Mouse (Mus musculus) kidney, embryonic 16.5 days (tissue): ENCODE measurements around the gene Cxcr5. TPM values are rescaled to one million over a fixed set of nuclear protein-coding genes. Genes with fewer than 3 reads are reported as not detected.
A peak's percentile ranks its signal among the peaks of the same experiment; 100 is the strongest.
"Not testable (repeated sequence)": the region's sequence is repeated elsewhere in the genome, so short reads cannot be mapped to it uniquely, and the experiment has no call there.

Source experiments
- ATAC-seq: fragments of 200-750 bp; cut with Nextera tagmentation; 2 replicates; pipeline ENCODE4 v1.8.0; 2017; ENCODE audit warnings: moderate TSS enrichment; ENCODE audit not compliant: low FRiP score, low TSS enrichment
- H3K27ac ChIP-seq: fragments of 300-500 bp; sonication (generic); 2 replicates; pipeline ENCODE4 v1.5.1; 2014; ENCODE audit warnings: low read length
- H3K27me3 ChIP-seq: fragments of 300-500 bp; sonication (generic); 2 replicates; pipeline ENCODE4 v1.6.1; 2014; ENCODE audit warnings: low read length, control low read depth, mixed read lengths; ENCODE audit not compliant: insufficient read depth
- H3K36me3 ChIP-seq: fragments of 300-500 bp; sonication (generic); 2 replicates; pipeline ENCODE4 v1.6.1; 2014; ENCODE audit warnings: low read length, control low read depth, mixed read lengths; ENCODE audit not compliant: insufficient read depth
- H3K4me1 ChIP-seq: fragments of 300-500 bp; sonication (generic); 2 replicates; pipeline ENCODE4 v1.6.1; 2014; ENCODE audit warnings: low read length, control low read depth, mixed read lengths; ENCODE audit not compliant: insufficient read depth
- H3K4me2 ChIP-seq: fragments of 300-500 bp; sonication (generic); replicated peaks from 2 replicates; pipeline ENCODE4 v1.6.1; 2014; ENCODE audit warnings: low read depth, low read length
- H3K4me3 ChIP-seq: fragments of 300-500 bp; sonication (generic); 2 replicates; pipeline ENCODE4 v1.5.1; 2014; ENCODE audit warnings: mild to moderate bottlenecking, low read length
- H3K9ac ChIP-seq: fragments of 300-500 bp; sonication (generic); replicated peaks from 2 replicates; pipeline ENCODE4 v1.6.1; 2014; ENCODE audit warnings: low read length
- H3K9me3 ChIP-seq: fragments of 300-500 bp; sonication (generic); 2 replicates; pipeline ENCODE4 v1.6.1; 2016; ENCODE audit warnings: low read length, control low read depth
- WGBS: fragments of 180-500 bp; shearing (Covaris S2); extraction: QIAGEN DNeasy Blood & Tissue Kit; methylation state at CpG from one replicate; pipeline ENCODE4 v1.1.7; 2014; 5-methylcytosine and 5-hydroxymethylcytosine counted together
- polyA plus RNA-seq: library from polyadenylated mRNA; unstranded; fragments of >200 nt; fragmentation: Nextera tagmentation; extraction: Ambion mirVana; gene quantifications from 2 replicates; pipeline ENCODE4 v1.2.1, GENCODE M21; 2015

The Cxcr5 gene
- polyA plus RNA-seq, 1 experiment from 2014 or later = 0.11 TPM

DNA sequence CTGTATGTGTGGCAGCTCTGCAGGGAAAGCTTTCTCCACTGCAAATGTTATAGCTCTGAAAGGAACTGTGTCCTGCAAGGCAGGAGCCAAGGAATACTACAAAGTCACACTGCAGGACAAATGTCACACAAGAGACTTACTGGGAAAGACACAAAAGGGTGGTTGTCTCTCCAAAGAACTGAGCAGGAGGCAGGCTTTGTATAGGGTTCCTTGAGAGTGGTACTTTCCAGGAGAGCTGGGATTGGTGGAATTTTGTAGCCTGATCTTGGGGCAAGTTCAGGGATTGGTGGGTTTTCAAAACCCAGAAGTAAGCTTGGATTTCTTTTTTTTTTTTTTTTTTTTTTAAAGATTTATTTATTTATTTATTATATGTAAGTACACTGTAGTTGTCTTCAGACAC, 27.4 kb upstream of the Cxcr5 start:
- no peak overlapping the region for H3K9ac ChIP-seq
- no peaks in the 10 kb centered on the region for H3K4me1 ChIP-seq
- H3K9me3 ChIP-seq = peaks cover 5% of the 10 kb centered on the region; the same call in 1 of the 2 replicates
- H3K4me3 ChIP-seq = no peak overlapping the region
- no peak for ATAC-seq
- no peak overlapping the region for H3K27ac ChIP-seq
- H3K27me3 ChIP-seq = no peaks in the 10 kb centered on the region
- H3K36me3 ChIP-seq = no peaks in the 10 kb centered on the region
- H3K4me2 ChIP-seq = no peak overlapping the region

DNA sequence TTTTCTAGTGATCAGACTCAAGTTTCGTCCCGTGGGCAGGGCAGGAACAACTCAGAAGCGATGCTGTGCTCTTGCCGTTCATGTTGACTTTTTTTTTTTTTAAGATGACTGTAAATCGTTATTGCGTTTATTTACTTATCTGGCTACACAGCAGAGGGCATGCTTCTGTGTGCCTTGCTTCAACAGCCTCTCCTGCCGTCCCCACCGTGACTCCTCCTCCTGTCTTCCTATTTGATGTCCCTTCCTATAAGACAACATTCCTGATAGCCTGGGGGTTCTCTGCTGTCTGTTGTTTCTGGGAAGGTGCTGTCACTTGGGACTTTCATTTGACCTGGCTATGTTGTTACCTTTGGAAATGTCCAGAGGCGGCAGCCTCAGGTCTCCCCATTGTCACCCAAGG, 26.9 kb upstream of the Cxcr5 start:
- Histone ChIP-seq H3K9ac (no peak overlapping the region), H3K4me2 (no peak overlapping the region), H3K4me3 (no peak overlapping the region), H3K4me1 (no peaks in the 10 kb centered on the region), H3K27me3 (no peaks in the 10 kb centered on the region), H3K27ac (no peak overlapping the region), H3K9me3 (peaks cover 9% of the 10 kb centered on the region; the same call in 1 of the 2 replicates), H3K36me3 (no peaks in the 10 kb centered on the region)
- 35% methylated on average over 9 of the region's 9 CpGs for WGBS
- no peak for ATAC-seq

DNA sequence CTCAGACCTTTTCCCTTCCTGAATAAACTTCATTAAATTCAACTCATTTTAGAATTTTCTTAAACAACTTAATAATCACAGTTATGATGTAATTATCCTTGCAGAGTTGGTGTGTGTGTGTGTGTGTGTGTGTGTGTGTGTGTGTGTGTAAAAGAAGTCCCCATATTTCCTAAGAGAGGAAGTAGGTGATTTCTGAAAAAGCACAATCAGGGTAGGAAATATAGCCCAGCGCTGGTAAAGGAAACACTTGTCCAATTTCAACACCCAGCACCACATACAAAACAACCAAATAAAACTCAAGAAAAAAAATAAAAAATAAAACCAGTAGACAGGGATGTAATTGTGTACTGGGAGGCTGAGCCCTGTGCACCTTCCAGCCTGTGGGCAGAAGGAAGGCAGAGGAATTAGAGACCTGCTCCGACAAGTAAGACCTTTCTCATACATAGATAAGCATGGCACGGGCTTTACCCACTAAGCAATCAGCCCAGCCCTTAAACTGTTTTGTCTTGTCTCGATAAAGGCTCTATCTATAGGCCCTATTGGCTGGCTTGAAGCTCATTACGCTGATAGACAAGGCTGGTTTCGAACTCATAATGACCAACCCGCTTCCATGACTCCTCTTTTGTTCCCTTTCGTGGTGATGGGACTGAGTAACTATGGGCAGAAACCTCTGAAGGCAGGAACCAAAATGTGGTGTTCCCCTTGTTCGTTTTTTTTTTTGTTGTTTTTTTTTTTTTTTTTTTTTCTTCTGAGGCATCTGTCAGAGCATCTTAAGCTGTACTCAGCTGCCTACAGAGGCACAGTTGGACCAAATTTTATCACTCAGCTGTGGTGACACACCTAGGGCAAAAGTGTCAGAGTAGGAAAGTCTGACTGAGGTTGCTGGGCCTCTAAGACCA, 25.8 kb upstream of the Cxcr5 start:
- Histone ChIP-seq H3K36me3 (no peaks in the 10 kb centered on the region), H3K27ac (no peak overlapping the region), H3K4me1 (no peaks in the 10 kb centered on the region), H3K9me3 (peaks cover 6% of the 10 kb centered on the region; the same call in 1 of the 2 replicates), H3K4me2 (no peak overlapping the region), H3K9ac (no peak overlapping the region), H3K27me3 (no peaks in the 10 kb centered on the region), H3K4me3 (no peak overlapping the region)
- WGBS = 88% methylated on average over 9 of the region's 9 CpGs
- no peak for ATAC-seq

DNA sequence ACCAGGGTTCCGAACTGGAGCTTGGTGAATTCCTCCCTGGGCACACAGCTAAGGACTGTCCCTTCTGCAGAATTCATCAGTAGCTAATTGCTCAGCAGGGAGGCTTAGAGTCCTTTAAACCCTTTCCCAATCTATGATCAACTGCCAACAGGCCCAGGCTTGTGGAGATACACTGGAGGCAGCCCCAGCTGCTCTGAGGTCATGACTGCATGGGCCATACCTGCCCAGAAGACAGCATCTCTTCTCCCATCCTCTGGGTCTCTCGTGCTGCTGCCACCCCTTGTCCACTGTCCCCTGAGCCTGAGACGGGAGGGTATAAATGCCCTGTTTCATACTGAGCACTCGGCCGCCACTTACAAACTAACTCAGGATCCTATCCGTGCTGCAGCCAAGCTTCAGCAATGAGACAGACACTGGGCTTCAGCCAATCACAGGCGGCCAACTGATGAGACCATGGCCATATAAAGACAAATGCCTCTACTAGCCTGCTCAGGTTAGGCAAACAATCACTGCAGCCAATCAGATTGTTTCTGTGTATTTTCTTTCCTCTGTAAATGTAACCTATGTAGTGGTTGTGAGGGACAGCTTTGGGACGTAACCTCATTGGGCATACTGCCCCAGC, 25.1 kb upstream of the Cxcr5 start:
- 68% methylated on average over 8 of the region's 8 CpGs for WGBS
- Histone ChIP-seq H3K9ac (no peak overlapping the region), H3K4me3 (no peak overlapping the region), H3K4me1 (no peaks in the 10 kb centered on the region; the same call in 1 of the 2 replicates), H3K9me3 (peaks cover 5% of the 10 kb centered on the region; the same call in 1 of the 2 replicates), H3K27me3 (no peaks in the 10 kb centered on the region), H3K4me2 (no peak overlapping the region), H3K27ac (no peak overlapping the region), H3K36me3 (no peaks in the 10 kb centered on the region)
- ATAC-seq = no peak

- peaks cover 8% of the 10 kb centered on the region; the same call in 1 of the 2 replicates for H3K4me1 ChIP-seq
- no peak overlapping the region for H3K4me2 ChIP-seq
- H3K36me3 ChIP-seq = no peaks in the 10 kb centered on the region
- no peak overlapping the region for H3K4me3 ChIP-seq
- H3K27ac ChIP-seq = no peak overlapping the region
- H3K9me3 ChIP-seq = peaks cover 5% of the 10 kb centered on the region; the same call in 1 of the 2 replicates
- no peak for ATAC-seq
- H3K9ac ChIP-seq = no peak overlapping the region
- WGBS = 79% methylated on average over 16 of the region's 16 CpGs
- H3K27me3 ChIP-seq = no peaks in the 10 kb centered on the region
Observed at GRCm38 (mm10) chr9:44582390-44582789, 20.7 kb upstream of the Cxcr5 start.

DNA sequence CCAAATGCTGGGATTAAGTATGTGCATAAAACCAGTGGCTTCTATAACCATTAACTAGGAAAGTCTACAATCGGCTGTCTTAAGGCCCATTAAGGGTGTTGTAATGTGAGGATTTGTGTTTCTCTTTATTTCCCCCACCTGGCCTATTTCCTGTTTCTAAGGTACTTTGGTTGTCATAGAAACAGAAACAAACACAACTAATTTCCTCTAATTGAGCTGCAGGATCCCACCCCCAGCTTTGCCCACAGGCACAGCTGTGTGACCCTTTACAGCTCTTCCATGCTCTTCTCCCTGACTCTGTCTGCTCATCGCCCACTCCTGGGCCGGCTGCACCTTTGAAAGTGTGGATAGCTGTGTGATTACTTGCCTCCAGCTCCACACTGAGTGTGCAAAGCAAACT, 19.7 kb upstream of the Cxcr5 start:
- Histone ChIP-seq H3K27ac (no peak overlapping the region), H3K9ac (no peak overlapping the region), H3K36me3 (no peaks in the 10 kb centered on the region), H3K9me3 (peaks cover 5% of the 10 kb centered on the region; the same call in 1 of the 2 replicates), H3K4me1 (peaks cover 8% of the 10 kb centered on the region; the same call in 1 of the 2 replicates), H3K4me3 (no peak overlapping the region), H3K4me2 (no peak overlapping the region), H3K27me3 (no peaks in the 10 kb centered on the region)
- ATAC-seq = peak; percentile 35; the same call in 1 of the 2 replicates
- 12% methylated on average over 3 of the region's 3 CpGs for WGBS

DNA sequence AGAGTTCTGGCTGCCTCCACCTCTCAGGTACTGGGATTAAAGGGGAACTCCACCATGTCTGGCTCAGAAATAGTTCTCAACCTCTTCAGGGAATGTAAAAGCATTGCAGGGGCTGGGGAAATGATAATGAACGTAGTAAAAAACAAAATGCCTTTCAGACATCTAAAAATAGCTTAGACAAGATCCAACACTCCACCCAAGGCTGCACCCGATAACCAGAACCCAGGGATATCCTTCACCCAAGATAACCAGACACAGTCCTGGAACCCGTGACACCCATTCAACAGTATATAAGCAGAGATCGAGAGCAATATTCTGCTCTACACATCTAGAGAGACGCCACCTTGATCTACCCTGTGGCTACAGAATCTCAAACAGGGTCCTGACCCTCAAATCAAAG, 18.4 kb upstream of the Cxcr5 start:
- H3K4me2 ChIP-seq = no peak overlapping the region
- no peaks in the 10 kb centered on the region for H3K36me3 ChIP-seq
- no peaks in the 10 kb centered on the region for H3K27me3 ChIP-seq
- H3K4me3 ChIP-seq = no peak overlapping the region
- peaks cover 5% of the 10 kb centered on the region; the same call in 1 of the 2 replicates for H3K9me3 ChIP-seq
- WGBS = 89% methylated on average over 5 of the region's 5 CpGs
- H3K27ac ChIP-seq = no peak overlapping the region
- no peak for ATAC-seq
- H3K4me1 ChIP-seq = peaks cover 8% of the 10 kb centered on the region; the same call in 1 of the 2 replicates
- no peak overlapping the region for H3K9ac ChIP-seq

DNA sequence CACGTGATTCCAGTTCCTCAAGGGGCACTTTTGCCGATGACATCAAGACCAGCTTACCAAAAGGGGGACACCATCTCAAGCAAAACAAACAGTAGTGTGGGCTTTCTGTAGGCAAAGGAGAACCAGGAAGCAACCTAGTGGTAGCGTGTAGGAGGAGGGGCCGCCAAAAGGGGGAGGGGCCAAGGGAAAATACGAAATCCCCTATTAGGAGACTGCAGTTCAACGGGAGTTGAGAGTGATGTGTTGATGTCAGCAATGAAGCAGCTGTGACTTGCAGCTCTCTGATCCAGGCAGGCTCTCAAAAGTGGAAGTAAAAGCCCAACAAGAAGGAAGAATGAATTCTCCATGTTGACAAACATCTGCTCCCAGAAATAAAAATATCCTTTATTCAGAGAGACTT, 17.7 kb upstream of the Cxcr5 start:
- 47% methylated on average over 6 of the region's 6 CpGs for WGBS
- Histone ChIP-seq H3K27ac (no peak overlapping the region), H3K27me3 (no peaks in the 10 kb centered on the region), H3K9ac (no peak overlapping the region), H3K4me2 (peak overlapping the region; percentile 29), H3K4me3 (0 out of 2 replicates have a peak overlapping the region, but pooled peaks have one; percentile 10), H3K4me1 (peaks cover 8% of the 10 kb centered on the region; the same call in 1 of the 2 replicates), H3K9me3 (peaks cover 5% of the 10 kb centered on the region; the same call in 1 of the 2 replicates), H3K36me3 (no peaks in the 10 kb centered on the region)
- ATAC-seq = no peak

- 95% methylated on average over 7 of the region's 7 CpGs for WGBS
Observed at GRCm38 (mm10) chr9:44576046-44576445, 14.4 kb upstream of the Cxcr5 start.

GRCm38 (mm10) chr9:44575095-44575494, 13.4 kb upstream of the Cxcr5 start:
- ATAC-seq = no peak
- Histone ChIP-seq H3K27me3 (no peaks in the 10 kb centered on the region), H3K4me3 (no peak overlapping the region), H3K27ac (no peak overlapping the region), H3K9me3 (no peaks in the 10 kb centered on the region), H3K36me3 (no peaks in the 10 kb centered on the region), H3K4me2 (no peak overlapping the region), H3K9ac (no peak overlapping the region), H3K4me1 (no peaks in the 10 kb centered on the region)
- WGBS = 84% methylated on average over 2 of the region's 2 CpGs

More at GRCm38 (mm10) chr9:44576046-44576445, 14.4 kb upstream of the Cxcr5 start:
- H3K4me3 ChIP-seq, ATAC-seq, H3K4me2 ChIP-seq, H3K4me1 ChIP-seq, H3K27me3 ChIP-seq, H3K27ac ChIP-seq, H3K9me3 ChIP-seq, H3K36me3 ChIP-seq, H3K9ac ChIP-seq: not testable (repeated sequence)
